Mouse (Mus musculus): Measurements from ENCODE around the gene Abhd12b. TPM values are rescaled to one million over a fixed set of nuclear protein-coding genes. Genes with fewer than 3 reads are reported as not detected.
"Not testable (repeated sequence)": the region's sequence is repeated elsewhere in the genome, so short reads cannot be mapped to it uniquely, and the experiment has no call there.

The Abhd12b gene
- total RNA-seq, 1 experiment from 2014 or later: not detected

- no peak for DNase-seq
These were observed 14.1 kb upstream of the Abhd12b start for GRCm38 (mm10) chr12:70139871-70140270.

- DNase-seq: no peak
These were observed 13.4 kb upstream of the Abhd12b start for GRCm38 (mm10) chr12:70140542-70140941.

GRCm38 (mm10) chr12:70140993-70141576, 12.9 kb upstream of the Abhd12b start:
- DNase-seq: no peak

DNA sequence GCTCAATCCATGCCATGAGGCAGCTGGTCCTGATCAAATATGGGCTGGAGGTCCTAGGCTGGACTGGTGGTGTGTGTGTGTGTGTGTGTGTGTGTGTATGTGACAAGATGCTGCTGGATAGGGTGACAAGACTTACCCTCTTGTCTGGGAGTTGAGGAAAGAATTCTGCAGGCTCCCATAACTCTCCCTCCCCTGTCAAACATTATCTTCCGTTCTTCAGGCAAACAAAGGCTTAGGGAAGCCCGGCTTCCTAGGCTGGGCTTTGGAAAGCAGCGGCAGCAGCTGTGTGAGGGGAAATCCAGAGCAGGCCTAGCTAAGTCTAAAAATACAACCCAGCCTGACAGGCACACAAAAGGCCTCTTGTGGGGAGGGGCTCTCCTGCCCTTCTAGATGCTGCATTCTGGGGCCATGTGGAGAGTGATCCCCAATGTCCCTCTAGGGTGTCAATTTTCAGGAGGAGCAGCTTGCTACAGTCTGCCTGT, 9.8 kb upstream of the Abhd12b start:
- DNase-seq: not testable (repeated sequence)

DNA sequence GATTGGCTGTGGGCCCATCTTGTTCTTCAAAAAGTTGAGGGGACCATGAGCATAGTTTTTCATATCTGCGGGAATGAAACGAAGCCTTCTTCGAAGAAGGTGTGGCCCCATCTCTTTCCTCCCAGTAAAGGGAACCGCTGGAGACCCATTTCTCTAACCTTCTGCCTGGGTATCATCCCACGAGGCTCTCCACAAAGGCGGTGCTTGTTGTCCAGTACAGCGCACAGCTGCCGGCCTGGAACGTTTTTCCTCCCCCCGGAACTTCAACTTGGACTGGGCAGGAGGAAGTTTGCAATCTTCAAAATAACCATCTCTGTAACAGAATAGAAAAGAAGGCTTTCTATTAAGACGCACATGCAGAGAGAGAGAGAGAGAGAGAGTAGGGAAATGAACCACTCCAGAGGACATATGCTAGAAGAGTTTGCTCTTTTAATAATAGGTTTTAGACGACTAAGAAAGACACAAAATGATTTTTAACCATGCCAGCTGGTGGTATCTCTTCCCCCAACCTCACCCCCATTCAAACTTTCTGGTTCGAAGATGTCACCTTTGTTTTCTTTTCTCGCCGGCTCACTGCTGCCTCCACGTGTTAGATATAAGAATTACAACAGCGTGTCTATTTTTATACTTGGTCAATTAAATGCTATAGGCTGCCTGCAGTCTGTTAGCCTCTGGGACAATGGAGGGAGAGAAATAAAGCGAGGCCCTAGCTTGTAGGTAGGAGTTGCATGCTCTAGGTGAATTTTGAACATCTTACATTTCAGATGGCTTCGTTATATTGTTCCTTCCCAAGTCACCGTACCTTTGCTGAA, 9.1 kb upstream of the Abhd12b start:
- DNase-seq: peak; percentile 20

GRCm38 (mm10) chr12:70145586-70145985, 8.4 kb upstream of the Abhd12b start:
- no peak for DNase-seq

GRCm38 (mm10) chr12:70147986-70148630, 5.8 kb upstream of the Abhd12b start:
- DNase-seq: no peak

DNA sequence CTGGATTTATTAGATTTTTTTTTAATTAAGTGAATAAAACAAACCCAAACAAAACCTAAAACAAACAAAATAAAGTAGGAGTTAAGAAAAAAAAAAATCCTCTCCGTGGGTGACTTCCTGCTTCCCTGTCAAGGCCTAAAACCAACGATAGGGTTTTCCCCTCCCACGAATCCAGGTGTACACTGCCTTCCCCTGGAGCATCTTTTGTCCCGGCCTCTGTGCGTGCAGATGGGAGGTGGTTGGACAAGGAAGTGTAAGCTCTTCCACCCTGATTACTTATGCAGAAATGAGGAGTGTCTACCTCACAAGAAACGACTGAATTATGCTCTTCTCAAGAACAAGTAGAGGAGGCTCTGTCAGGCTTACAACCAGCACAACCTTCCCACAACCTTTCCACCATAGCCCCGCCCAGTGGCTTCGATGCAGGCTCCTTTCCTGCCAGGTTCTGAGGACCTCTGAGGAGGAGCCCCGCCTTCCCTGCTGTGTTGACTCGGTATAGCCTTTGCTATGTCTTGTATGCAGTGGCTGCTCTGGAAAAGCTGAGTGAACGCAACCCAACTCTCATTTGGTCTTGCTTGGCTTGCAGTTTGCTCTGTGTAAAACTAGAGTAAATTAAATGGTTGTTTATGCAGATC, 5.2 kb upstream of the Abhd12b start:
- DNase-seq: no peak

- no peak for DNase-seq
These were observed 2.3 kb downstream of the Abhd12b start for GRCm38 (mm10) chr12:70156222-70156621.

- no peak for DNase-seq
These were observed 3.5 kb downstream of the Abhd12b start for GRCm38 (mm10) chr12:70157292-70158066.

- no peak for DNase-seq
These were observed 7.1 kb downstream of the Abhd12b start for GRCm38 (mm10) chr12:70161057-70161456.

GRCm38 (mm10) chr12:70164741-70165140, 10.8 kb downstream of the Abhd12b start:
- no peak for DNase-seq

GRCm38 (mm10) chr12:70167950-70168349, 14.0 kb downstream of the Abhd12b start:
- DNase-seq: no peak

DNA sequence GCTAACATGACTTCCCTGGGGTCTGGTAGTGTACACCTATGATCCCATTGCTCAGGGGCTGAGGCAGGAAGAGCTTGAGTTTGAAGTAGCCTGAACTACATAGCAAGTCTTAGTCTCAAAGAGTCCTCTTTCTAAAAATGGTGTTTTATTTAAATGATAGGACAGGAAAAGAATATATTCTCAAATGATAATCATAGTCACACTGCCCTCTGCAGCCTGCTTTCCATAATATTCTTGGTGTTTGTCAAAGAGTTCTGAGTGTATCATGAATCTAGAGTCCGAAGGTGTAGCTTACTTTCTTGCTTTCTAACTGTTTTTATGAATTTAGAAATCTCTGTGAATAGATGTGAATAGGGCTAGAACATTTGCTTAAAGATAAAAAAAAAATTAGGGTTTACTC, 16.0 kb downstream of the Abhd12b start:
- no peak for DNase-seq

- not testable (repeated sequence) for DNase-seq
These were observed 29.6 kb downstream of the Abhd12b start for GRCm38 (mm10) chr12:70183507-70183906.

GRCm38 (mm10) chr12:70184173-70184783, 30.3 kb downstream of the Abhd12b start:
- DNase-seq: no peak

GRCm38 (mm10) chr12:70192267-70192727, 38.4 kb downstream of the Abhd12b start:
- DNase-seq: no peak

- no peak for DNase-seq
These were observed 41.5 kb downstream of the Abhd12b start for GRCm38 (mm10) chr12:70195426-70195825.

- peak; percentile 42 for DNase-seq
These were observed 42.4 kb downstream of the Abhd12b start for GRCm38 (mm10) chr12:70196341-70196740.

DNA sequence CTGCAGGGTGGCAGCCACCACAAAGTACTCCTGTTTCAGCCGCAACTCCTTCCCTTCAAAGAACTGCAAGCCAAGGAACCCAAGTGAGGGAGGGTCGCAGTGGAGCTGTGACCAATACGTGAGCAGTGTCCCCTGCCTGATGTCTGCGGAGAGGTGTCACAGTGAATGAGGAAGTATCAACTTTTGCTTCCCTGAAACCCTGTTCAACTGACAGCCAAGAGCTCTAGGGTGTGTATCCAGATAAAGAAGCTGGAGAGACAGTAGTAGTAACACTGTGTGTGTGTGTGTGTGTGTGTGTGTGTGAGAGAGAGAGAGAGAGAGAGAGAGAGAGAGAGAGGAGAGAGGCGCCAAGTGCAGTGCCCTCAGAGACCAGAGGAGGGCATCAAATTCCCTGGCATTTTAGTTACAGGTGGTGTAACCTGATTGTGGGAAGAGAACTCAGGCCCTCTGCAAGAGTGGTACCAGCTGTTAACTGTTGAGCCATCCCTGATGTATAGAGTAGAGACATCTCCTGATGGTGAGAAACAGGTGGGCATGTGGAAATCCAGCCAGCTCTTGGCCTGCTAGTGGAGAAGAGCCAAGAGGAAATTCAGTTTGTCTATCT, 48.1 kb downstream of the Abhd12b start:
- DNase-seq: no peak

- peak; percentile 9 for DNase-seq
These were observed 50.5 kb downstream of the Abhd12b start for GRCm38 (mm10) chr12:70204433-70204832.
